Mouse (Mus musculus): ENCODE measurements at regions not wholly inside any gene's neighbourhood (a gene's known extent, or its start where the extent isn't known, plus 50 kb on each side); places are given as distances from the start of the nearest gene placed in this dataset.
"Not testable (repeated sequence)": the region's sequence is repeated elsewhere in the genome, so short reads cannot be mapped to it uniquely, and the experiment has no call there.

DNA sequence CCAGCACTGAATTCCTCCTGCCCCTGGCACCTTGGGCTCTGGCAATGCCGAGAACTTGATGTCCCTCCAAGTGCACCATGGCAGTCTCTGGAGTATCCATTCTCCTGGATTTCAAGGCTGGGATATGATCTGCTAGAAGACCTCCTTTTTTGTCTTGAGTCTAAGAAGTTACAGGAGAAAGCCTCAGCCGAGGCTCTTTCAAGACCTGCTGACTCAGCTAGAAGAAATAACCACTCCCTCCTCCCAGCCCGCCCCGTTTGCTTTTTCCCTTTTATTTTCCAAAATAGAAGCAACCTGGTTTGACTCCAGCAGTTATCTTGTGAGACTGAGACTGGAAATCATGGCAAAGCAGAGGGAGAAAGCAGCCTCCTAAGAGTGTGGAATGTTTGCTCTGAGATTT, 136.8 kb upstream of the Rgma start:
- in situ Hi-C loops (cut with MboI; ENCODE audit: low sequenced_read_pairs), result no loop called here

GRCm38 (mm10) chr7:73243591-73244355, 131.5 kb upstream of the Rgma start:
- in situ Hi-C loops (cut with MboI; ENCODE audit: low sequenced_read_pairs), result no loop called here

- in situ Hi-C loops (cut with MboI; ENCODE audit: low sequenced_read_pairs), result no loop called here
These were observed 129.9 kb upstream of the Rgma start for GRCm38 (mm10) chr7:73245431-73245830.

GRCm38 (mm10) chr7:73250593-73250992, 124.7 kb upstream of the Rgma start:
- in situ Hi-C loops (cut with MboI; ENCODE audit: low sequenced_read_pairs), result no loop called here

DNA sequence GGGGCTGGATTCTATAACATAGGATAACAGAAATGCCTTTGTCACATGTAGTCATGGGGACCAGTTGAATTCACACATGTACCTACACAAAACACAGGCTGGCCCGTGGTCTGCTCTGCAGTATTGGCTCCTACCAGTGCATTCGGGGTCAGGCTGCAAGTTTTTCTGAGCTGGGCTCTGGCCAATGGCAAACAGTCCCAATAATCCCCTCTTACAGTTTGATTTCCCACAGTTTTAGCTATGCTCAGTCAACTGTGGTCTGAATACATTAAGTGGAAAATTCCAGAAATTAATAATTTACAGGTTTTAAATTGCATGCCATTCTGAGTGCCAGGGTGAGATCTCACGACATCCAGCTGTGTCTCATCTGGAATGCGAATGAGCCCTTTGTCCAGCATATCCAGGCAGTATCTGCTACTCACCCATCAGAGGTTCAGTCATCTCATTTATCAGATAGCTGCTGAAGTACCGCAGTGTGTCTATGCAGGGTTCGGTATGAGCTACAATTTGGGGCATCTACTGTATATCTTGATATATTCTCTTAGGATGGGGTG, 124.0 kb upstream of the Rgma start:
- in situ Hi-C loops (cut with MboI; ENCODE audit: low sequenced_read_pairs), result no loop called here

DNA sequence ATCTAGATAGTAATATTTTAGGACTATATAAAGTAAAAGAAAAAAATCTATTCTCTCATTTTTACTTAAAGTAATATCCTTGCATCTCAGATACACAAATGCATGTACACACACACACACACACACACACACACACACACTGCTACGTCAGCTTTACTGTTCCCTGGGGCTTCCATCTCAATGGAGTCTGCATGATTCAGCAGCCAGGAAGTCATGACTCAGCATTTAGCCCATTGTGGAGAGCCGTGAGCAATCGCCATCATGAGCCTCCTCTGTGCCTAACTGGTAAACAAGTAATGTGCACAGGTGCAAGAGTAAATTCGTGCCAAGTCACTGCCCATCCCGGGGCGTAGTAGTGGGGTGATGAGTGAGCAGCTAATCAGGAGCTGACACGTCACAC, 120.3 kb upstream of the Rgma start:
- in situ Hi-C loops (cut with MboI; ENCODE audit: low sequenced_read_pairs), result not testable (repeated sequence)

DNA sequence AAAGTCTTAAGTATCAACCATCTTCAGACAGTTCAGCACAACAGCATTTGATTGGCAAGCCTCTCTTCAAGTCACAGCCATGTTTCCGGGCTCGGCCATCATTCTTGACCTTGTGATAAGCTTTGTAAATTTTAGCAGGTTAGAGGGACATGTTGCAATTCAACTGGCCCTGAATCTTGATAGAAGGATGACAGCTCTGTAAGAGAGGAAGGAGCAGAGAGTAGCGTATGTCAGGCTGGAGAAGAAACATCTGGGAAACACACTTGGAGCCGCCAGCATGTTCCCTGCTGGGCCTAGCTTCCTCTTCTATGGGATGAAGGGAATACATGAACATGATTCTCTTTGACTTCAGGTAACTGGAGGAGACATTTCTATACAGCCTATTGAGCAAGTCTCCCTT, 115.2 kb upstream of the Rgma start:
- in situ Hi-C loops (cut with MboI; ENCODE audit: low sequenced_read_pairs), result no loop called here

DNA sequence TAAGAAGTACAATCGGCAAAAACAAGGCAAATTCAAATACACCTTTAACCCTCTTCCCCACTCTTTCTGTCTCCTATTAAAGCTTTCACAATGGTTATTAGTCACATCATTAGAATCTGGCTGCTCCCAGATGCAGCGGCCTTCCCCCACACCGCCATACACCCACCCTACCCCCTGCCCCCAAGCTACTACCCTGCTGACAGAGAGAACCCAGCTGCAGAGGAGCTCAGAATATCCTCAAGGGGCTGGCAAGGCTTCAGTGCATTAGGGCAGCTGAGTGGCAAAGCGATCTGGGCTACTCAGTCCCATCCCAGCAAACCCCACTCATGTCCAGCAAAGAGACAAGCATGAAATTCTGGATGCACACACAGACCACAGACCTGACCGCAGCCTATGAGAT, 113.6 kb upstream of the Rgma start:
- in situ Hi-C loops (cut with MboI; ENCODE audit: low sequenced_read_pairs), result no loop called here

GRCm38 (mm10) chr7:73262526-73262925, 112.8 kb upstream of the Rgma start:
- in situ Hi-C loops (cut with MboI; ENCODE audit: low sequenced_read_pairs), result no loop called here

DNA sequence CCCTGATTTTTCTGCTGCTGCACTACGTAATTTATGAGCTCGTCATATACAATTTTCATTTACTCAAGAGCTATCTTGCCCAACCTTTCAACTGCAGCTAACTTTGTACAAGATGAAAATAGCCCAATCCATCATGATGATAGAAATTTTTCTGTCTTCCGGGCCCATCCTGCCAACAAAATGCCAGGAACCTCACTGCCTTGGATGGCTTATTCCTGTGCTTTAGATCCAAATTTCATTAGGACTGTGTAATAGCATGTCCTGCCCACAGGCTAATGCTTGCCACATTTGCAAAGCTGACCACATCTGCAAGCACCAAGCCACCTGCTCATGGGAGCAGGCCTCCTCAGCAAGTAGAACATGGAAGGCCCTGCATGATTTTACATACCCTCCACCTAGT, 105.7 kb upstream of the Rgma start:
- in situ Hi-C loops (cut with MboI; ENCODE audit: low sequenced_read_pairs), result no loop called here

GRCm38 (mm10) chr7:73272787-73273186, 102.5 kb upstream of the Rgma start:
- in situ Hi-C loops (cut with MboI; ENCODE audit: low sequenced_read_pairs), result no loop called here

GRCm38 (mm10) chr7:73275814-73276271, 99.5 kb upstream of the Rgma start:
- in situ Hi-C loops (cut with MboI; ENCODE audit: low sequenced_read_pairs), result no loop called here

- in situ Hi-C loops (cut with MboI; ENCODE audit: low sequenced_read_pairs), result no loop called here
These were observed 96.7 kb upstream of the Rgma start for GRCm38 (mm10) chr7:73278616-73279015.

DNA sequence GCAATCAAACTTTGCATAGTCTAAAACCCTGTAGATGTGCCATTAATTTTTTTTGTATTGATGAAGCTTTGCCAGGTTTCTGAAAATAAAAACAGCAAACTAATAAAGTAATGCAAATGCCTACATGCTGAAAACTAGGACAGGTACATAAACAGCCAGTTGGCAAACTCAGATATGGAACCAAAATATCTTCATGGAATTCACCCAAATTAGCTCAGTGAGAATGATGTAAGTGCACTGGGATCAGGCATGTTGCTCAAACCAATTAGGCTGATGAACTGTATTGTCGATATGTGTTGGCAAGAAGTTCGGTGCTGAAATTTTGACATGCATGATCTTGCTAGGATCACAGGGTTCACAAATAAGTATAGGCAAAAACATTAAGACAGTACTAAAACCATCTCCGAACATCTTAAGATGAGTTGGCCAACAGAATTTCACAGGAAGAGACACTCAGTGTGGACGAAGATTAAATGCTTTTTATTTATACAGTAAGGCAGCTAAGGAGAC, 95.3 kb upstream of the Rgma start:
- in situ Hi-C loops (cut with MboI; ENCODE audit: low sequenced_read_pairs), result no loop called here

DNA sequence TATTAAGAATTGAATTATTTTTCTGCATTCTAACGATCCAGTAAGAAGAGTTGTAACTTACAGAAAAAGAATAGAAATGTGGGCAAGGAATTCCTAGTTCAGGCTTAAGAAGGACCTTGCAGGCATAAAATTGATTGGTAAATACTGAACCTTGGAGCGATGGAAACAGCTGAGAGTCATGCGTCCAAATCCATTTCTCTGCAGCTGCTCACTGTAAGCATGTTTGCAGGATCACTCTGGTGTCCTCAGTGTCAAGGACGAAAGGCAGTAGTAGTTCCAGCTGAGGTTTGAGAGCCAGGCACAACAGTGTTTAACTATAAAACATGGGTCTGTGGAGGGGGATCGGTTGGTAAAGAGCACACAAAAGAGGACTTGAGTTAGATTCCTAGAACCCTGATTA, 89.1 kb upstream of the Rgma start:
- in situ Hi-C loops (cut with MboI; ENCODE audit: low sequenced_read_pairs), result no loop called here

- in situ Hi-C loops (cut with MboI; ENCODE audit: low sequenced_read_pairs), result no loop called here
These were observed 82.0 kb upstream of the Rgma start for GRCm38 (mm10) chr7:73293337-73293736.

GRCm38 (mm10) chr7:73294399-73294798, 80.9 kb upstream of the Rgma start:
- in situ Hi-C loops (cut with MboI; ENCODE audit: low sequenced_read_pairs), result no loop called here

DNA sequence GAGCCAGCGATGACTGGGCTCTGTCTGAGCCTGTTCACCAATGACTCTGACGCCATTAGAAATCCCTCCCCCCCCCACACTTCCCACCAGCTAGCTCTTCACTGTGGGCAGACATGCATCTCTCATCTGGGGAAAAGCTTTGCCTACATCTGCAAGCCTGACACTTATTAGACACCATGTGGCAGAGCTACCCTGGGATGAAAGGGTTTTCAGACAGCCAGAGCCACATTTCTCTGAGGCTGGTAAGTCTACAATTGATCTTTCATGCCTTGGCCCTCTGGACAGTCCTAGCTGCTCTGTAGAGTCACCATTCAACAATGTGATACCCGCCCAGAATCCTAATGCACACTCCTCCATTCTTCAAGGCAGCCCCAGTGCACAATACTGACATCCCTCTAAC, 72.8 kb upstream of the Rgma start:
- in situ Hi-C loops (cut with MboI; ENCODE audit: low sequenced_read_pairs), result no loop called here

DNA sequence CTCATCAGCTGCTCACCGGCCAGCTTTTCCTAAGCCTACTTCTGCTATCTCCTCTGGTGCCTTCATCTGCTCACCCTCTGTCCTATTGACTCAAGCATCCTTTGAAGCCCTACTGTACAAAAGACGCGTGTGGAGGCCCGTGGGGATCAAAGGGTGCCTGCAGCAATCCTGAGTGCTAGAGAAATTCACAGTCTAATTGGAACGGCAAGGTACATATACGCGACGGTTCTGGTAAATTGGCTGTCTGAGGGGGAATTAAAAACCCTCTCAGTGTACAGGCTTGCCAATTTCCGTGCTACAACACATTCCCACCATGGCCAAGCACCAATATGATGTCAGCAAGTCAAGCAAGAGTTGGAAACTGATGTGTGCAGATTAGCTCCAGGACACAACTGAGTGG, 71.5 kb upstream of the Rgma start:
- in situ Hi-C loops (cut with MboI; ENCODE audit: low sequenced_read_pairs), result no loop called here

GRCm38 (mm10) chr7:73304799-73305198, 70.5 kb upstream of the Rgma start:
- in situ Hi-C loops (cut with MboI; ENCODE audit: low sequenced_read_pairs), result no loop called here

DNA sequence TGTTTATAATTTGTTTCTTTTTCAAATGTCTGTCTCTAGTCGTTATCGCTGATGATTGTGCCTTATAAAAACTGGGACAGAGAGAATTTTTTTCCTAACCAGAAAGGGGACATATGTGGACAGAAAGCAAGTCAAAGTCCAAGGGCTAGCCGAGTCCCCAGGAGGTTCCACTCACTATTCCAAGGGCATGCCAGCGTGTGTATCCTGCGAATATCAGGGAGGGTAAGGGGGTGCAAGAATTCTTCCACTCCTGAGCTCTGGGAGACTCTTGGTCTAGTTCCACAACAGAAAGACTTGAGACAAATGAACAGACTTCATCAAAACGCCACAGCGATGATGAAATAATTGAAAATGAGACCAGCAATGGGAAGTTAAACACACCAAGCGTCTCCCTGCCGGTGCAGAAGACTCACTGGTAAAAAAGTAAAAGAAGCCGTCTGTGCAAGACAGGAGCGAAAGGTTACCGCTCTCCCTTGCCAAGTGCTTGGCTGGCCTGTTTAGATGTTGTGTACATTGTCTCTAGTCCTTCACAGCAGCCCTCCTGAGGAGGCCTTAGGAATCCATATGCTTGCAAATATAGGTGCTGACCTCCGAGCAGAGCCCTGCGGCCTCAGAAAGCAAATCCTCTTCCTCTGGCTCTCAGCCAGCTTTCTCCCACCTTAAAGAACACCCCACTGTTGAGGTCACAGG, 69.9 kb upstream of the Rgma start:
- in situ Hi-C loops (cut with MboI; ENCODE audit: low sequenced_read_pairs), result no loop called here

- in situ Hi-C loops (cut with MboI; ENCODE audit: low sequenced_read_pairs), result no loop called here
These were observed 69.0 kb upstream of the Rgma start for GRCm38 (mm10) chr7:73306296-73306695.

Measured in CH12F3 (cell line).